Mouse (Mus musculus) forebrain, embryonic 16.5 days (tissue): Measurements from ENCODE around the gene Aim2. TPM values are rescaled to one million over a fixed set of nuclear protein-coding genes. Genes with fewer than 3 reads are reported as not detected.
"Not testable (repeated sequence)": the region's sequence is repeated elsewhere in the genome, so short reads cannot be mapped to it uniquely, and the experiment has no call there.

ENCODE experiments used
- ATAC-seq: fragments of 200-750 bp; cut with Nextera tagmentation; 2 replicates; pipeline ENCODE4 v1.8.0; 2017; ENCODE audit warnings: mild to moderate bottlenecking, moderate library complexity
- H3K27ac ChIP-seq: fragments of 300-500 bp; sonication (generic); 2 replicates; pipeline ENCODE4 v1.5.1; 2014; ENCODE audit warnings: low read length, control low read depth
- H3K27me3 ChIP-seq: fragments of 300-500 bp; sonication (generic); replicated peaks from 2 replicates; pipeline ENCODE4 v1.6.1; 2014; ENCODE audit warnings: low read length; ENCODE audit not compliant: control insufficient read depth, insufficient read depth
- H3K36me3 ChIP-seq: fragments of 300-500 bp; sonication (generic); 2 replicates; pipeline ENCODE4 v1.6.1; 2014; ENCODE audit not compliant: control insufficient read depth, insufficient read depth
- H3K4me1 ChIP-seq: fragments of 300-500 bp; sonication (generic); replicated peaks from 2 replicates; pipeline ENCODE4 v1.6.1; 2014; ENCODE audit warnings: low read length; ENCODE audit not compliant: control insufficient read depth, insufficient read depth
- H3K4me2 ChIP-seq: fragments of 300-500 bp; sonication (generic); 2 replicates; pipeline ENCODE4 v1.6.1; 2014; ENCODE audit warnings: mild to moderate bottlenecking, low read length, control low read depth
- H3K4me3 ChIP-seq: fragments of 300-500 bp; sonication (generic); replicated peaks from 2 replicates; pipeline ENCODE4 v1.5.1; 2014; ENCODE audit warnings: mild to moderate bottlenecking, low read length, control low read depth
- H3K9ac ChIP-seq: fragments of 300-500 bp; sonication (generic); replicated peaks from 2 replicates; pipeline ENCODE4 v1.6.1; 2014; ENCODE audit warnings: low read depth, low read length, control low read depth
- H3K9me3 ChIP-seq: fragments of 300-500 bp; sonication (generic); 2 replicates; pipeline ENCODE4 v1.6.1; 2016; ENCODE audit warnings: low read length; ENCODE audit not compliant: control insufficient read depth
- WGBS: fragments of 180-500 bp; shearing (Covaris S2); extraction: QIAGEN DNeasy Blood & Tissue Kit; methylation state at CpG from one replicate; pipeline ENCODE4 v1.1.7; 2014; 5-methylcytosine and 5-hydroxymethylcytosine counted together
- polyA plus RNA-seq: library from polyadenylated mRNA; unstranded; fragments of >200 nt; fragmentation: Nextera tagmentation; extraction: Ambion mirVana; gene quantifications from 2 replicates; pipeline ENCODE4 v1.2.1, GENCODE M21; 2015

The Aim2 gene
- 3.0 and 4.0 TPM in 2 replicates for polyA plus RNA-seq

GRCm38 (mm10) chr1:173350372-173350957 lies at the start of gene Aim2:
Gene Aim2, plus strand, starts transcription at chr1:173350879.
- Histone ChIP-seq H3K27me3 (no peaks in the 10 kb centered on the region), H3K27ac (no peak within 1 kb of the TSS), H3K4me3 (peak within 1 kb of the TSS; percentile 34), H3K9ac (peak within 1 kb of the TSS; percentile 43; the same call in 1 of the 2 replicates), H3K4me1 (peaks cover 9% of the 10 kb centered on the region), H3K4me2 (peak within 1 kb of the TSS; percentile 47), H3K9me3 (no peaks in the 10 kb centered on the region), H3K36me3 (peaks cover 7% of the 10 kb centered on the region; the same call in 1 of the 2 replicates)
- WGBS = 8% methylated on average over 10 of the region's 10 CpGs
- peak; percentile 63 for ATAC-seq

DNA sequence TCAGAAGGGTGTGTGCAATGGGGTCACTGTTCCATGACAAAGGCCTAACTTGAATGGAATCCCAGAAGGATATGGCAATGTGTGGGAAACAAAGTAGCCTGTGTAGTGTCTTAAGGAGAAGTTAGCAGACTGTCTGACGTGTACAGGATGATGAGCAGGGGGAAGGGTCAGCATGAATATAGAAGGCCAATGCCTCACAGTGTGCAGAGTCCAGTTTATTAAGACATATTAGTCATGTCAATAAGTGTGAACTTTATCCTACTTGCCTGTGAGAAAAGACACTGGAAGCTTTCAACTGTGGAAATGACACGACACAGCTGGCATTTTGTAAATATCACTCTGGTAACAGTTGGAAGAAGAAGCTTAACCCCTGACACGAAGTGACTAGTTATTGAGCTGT lies 47.9 kb upstream of the Aim2 start:
- H3K27me3 ChIP-seq, H3K9ac ChIP-seq, H3K4me1 ChIP-seq, H3K4me3 ChIP-seq, H3K27ac ChIP-seq, ATAC-seq, H3K36me3 ChIP-seq, H3K4me2 ChIP-seq, H3K9me3 ChIP-seq: not testable (repeated sequence)
- WGBS = 76% methylated on average over 3 of the region's 3 CpGs

GRCm38 (mm10) chr1:173313535-173314050 lies 37.1 kb upstream of the Aim2 start:
- WGBS = 86% methylated on average over 7 of the region's 7 CpGs
- not testable (repeated sequence) for H3K4me2 ChIP-seq, H3K27ac ChIP-seq, H3K27me3 ChIP-seq, H3K4me1 ChIP-seq, H3K36me3 ChIP-seq, ATAC-seq, H3K4me3 ChIP-seq, H3K9me3 ChIP-seq, H3K9ac ChIP-seq

GRCm38 (mm10) chr1:173315725-173316124 lies 35.0 kb upstream of the Aim2 start:
- H3K9me3 ChIP-seq = no peaks in the 10 kb centered on the region
- H3K4me1 ChIP-seq = no peaks in the 10 kb centered on the region
- ATAC-seq = no peak
- H3K4me2 ChIP-seq = no peak overlapping the region
- H3K9ac ChIP-seq = no peak overlapping the region
- H3K27me3 ChIP-seq = no peaks in the 10 kb centered on the region
- H3K36me3 ChIP-seq = no peaks in the 10 kb centered on the region
- 83% methylated on average over 3 of the region's 3 CpGs for WGBS
- H3K4me3 ChIP-seq = no peak overlapping the region
- no peak overlapping the region for H3K27ac ChIP-seq

DNA sequence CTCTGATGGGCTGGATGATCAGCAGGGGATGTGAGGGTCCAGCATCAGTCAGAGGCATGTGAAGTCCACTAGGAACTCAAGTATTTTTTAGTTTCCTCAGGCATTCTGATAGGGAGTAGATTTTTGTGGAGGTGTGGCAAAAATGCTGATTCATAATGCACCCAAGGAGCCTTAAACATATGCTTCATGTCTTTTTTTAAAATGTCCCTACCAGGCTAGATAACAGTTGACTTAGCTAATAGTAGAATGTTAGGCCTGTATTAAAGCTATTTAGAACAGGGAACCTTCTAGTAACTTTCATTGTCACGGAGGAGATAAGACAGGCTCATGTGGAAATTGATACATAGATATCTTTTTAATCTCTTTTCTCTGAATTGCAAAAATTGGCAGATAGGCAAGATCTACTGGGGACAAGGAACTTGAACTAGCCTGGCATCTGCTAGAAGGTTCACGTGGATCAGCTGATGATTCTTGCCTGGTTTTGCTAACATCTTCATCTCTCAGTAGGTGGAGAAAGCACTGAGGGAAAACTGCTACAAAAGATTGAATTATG lies 32.7 kb upstream of the Aim2 start:
- Histone ChIP-seq H3K9me3 (no peaks in the 10 kb centered on the region), H3K4me2 (no peak overlapping the region), H3K27me3 (no peaks in the 10 kb centered on the region), H3K4me3 (no peak overlapping the region), H3K36me3 (no peaks in the 10 kb centered on the region), H3K9ac (no peak overlapping the region), H3K27ac (no peak overlapping the region), H3K4me1 (peaks cover 3% of the 10 kb centered on the region; the same call in 1 of the 2 replicates)
- ATAC-seq = no peak
- WGBS = 92% methylated on average over 2 of the region's 2 CpGs

- ATAC-seq = peak; percentile 54; the same call in 1 of the 2 replicates
- no peaks in the 10 kb centered on the region for H3K36me3 ChIP-seq
- WGBS = 52% methylated on average over 8 of the region's 8 CpGs
- no peak overlapping the region for H3K4me2 ChIP-seq
- no peak overlapping the region for H3K9ac ChIP-seq
- H3K27ac ChIP-seq = no peak overlapping the region
- H3K4me3 ChIP-seq = no peak overlapping the region
- H3K27me3 ChIP-seq = no peaks in the 10 kb centered on the region
- no peaks in the 10 kb centered on the region for H3K9me3 ChIP-seq
- peaks cover 3% of the 10 kb centered on the region; the same call in 1 of the 2 replicates for H3K4me1 ChIP-seq
Measured at GRCm38 (mm10) chr1:173321593-173322248, 29.0 kb upstream of the Aim2 start.

DNA sequence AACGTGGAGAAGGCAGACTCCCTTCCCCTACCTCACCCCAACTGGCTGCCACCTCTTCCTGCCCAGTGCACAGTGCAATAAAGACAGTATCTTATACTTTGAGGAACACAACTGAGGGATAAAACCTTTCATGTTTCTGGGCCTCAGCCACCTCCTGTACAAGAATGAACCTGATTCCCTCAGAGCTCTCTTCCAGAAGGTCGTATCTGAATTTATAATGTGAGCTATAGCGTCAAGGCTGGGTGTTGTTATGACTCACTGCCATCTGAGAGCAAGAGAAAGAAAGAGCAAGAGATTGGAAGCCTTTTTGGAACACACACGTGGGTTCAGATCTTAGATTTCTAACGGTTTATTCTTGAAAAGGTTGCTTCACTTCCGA lies 28.4 kb upstream of the Aim2 start:
- no peak overlapping the region for H3K4me3 ChIP-seq
- H3K36me3 ChIP-seq = no peaks in the 10 kb centered on the region
- no peak overlapping the region for H3K27ac ChIP-seq
- H3K9ac ChIP-seq = no peak overlapping the region
- no peak overlapping the region for H3K4me2 ChIP-seq
- H3K27me3 ChIP-seq = no peaks in the 10 kb centered on the region
- 61% methylated on average over 6 of the region's 6 CpGs for WGBS
- H3K4me1 ChIP-seq = peaks cover 3% of the 10 kb centered on the region; the same call in 1 of the 2 replicates
- H3K9me3 ChIP-seq = no peaks in the 10 kb centered on the region
- 0 out of 2 replicates have a peak, but pooled peaks have one; percentile 9 for ATAC-seq

GRCm38 (mm10) chr1:173323839-173324585 lies 26.7 kb upstream of the Aim2 start:
- Histone ChIP-seq H3K27ac (no peak overlapping the region), H3K4me3 (no peak overlapping the region), H3K36me3 (no peaks in the 10 kb centered on the region), H3K9ac (no peak overlapping the region), H3K9me3 (no peaks in the 10 kb centered on the region), H3K4me1 (peaks cover 8% of the 10 kb centered on the region; the same call in 1 of the 2 replicates), H3K27me3 (no peaks in the 10 kb centered on the region), H3K4me2 (no peak overlapping the region)
- no peak for ATAC-seq
- 31% methylated on average over 5 of the region's 5 CpGs for WGBS

GRCm38 (mm10) chr1:173324961-173325360 lies 25.7 kb upstream of the Aim2 start:
- Histone ChIP-seq H3K36me3 (no peaks in the 10 kb centered on the region), H3K9ac (no peak overlapping the region), H3K27ac (no peak overlapping the region), H3K4me1 (peaks cover 8% of the 10 kb centered on the region; the same call in 1 of the 2 replicates), H3K9me3 (no peaks in the 10 kb centered on the region), H3K4me3 (no peak overlapping the region), H3K27me3 (no peaks in the 10 kb centered on the region), H3K4me2 (no peak overlapping the region)
- no peak for ATAC-seq
- WGBS = 40% methylated on average over 4 of the region's 4 CpGs
